Mouse (Mus musculus) stomach, embryonic 14.5 days (tissue): Measurements from ENCODE around the gene Secisbp2. TPM values are rescaled to one million over a fixed set of nuclear protein-coding genes. Genes with fewer than 3 reads are reported as not detected.
"Not testable (repeated sequence)": the region's sequence is repeated elsewhere in the genome, so short reads cannot be mapped to it uniquely, and the experiment has no call there.

ENCODE experiments used
- ATAC-seq: fragments of 200-750 bp; cut with Nextera tagmentation; 2 replicates; pipeline ENCODE4 v1.8.0; 2017; ENCODE audit warnings: low read depth, moderate TSS enrichment; ENCODE audit not compliant: insufficient number of reproducible peaks, insufficient read depth, low FRiP score
- H3K27ac ChIP-seq: fragments of 300-500 bp; sonication (generic); 2 replicates; pipeline ENCODE4 v1.5.1; 2014; ENCODE audit warnings: mild to moderate bottlenecking, low read length, moderate library complexity, mixed read lengths
- H3K27me3 ChIP-seq: fragments of 300-500 bp; sonication (generic); 2 replicates; pipeline ENCODE4 v1.6.1; 2014; ENCODE audit warnings: low read length, control low read depth, mixed read lengths; ENCODE audit not compliant: control insufficient read depth, insufficient read depth
- H3K36me3 ChIP-seq: fragments of 300-500 bp; sonication (generic); 2 replicates; pipeline ENCODE4 v1.6.1; 2014; ENCODE audit warnings: mild to moderate bottlenecking, control low read depth, low read length, moderate library complexity, mixed read lengths; ENCODE audit not compliant: control insufficient read depth, insufficient read depth
- H3K4me1 ChIP-seq: fragments of 300-500 bp; sonication (generic); 2 replicates; pipeline ENCODE4 v1.6.1; 2014; ENCODE audit warnings: low read length, control low read depth, mixed read lengths; ENCODE audit not compliant: control insufficient read depth, insufficient read depth
- H3K4me2 ChIP-seq: fragments of 300-500 bp; sonication (generic); replicated peaks from 2 replicates; pipeline ENCODE4 v1.6.1; 2014; ENCODE audit warnings: low read depth, low read length, control low read depth
- H3K4me3 ChIP-seq: fragments of 300-500 bp; sonication (generic); 2 replicates; pipeline ENCODE4 v1.5.1; 2014; ENCODE audit warnings: low read depth, low read length, control low read depth
- H3K9ac ChIP-seq: fragments of 300-500 bp; sonication (generic); replicated peaks from 2 replicates; pipeline ENCODE4 v1.6.1; 2014; ENCODE audit warnings: low read depth, mild to moderate bottlenecking, control low read depth, low read length, moderate library complexity, mixed read lengths
- H3K9me3 ChIP-seq: fragments of 300-500 bp; sonication (generic); 2 replicates; pipeline ENCODE4 v1.6.1; 2016; ENCODE audit warnings: low read depth, low read length, control low read depth; ENCODE audit not compliant: control insufficient read depth
- WGBS: fragments of 180-500 bp; shearing (Covaris S2); extraction: QIAGEN DNeasy Blood & Tissue Kit; methylation state at CpG from one replicate; pipeline ENCODE4 v1.1.7; 2014; 5-methylcytosine and 5-hydroxymethylcytosine counted together
- polyA plus RNA-seq: library from polyadenylated mRNA; unstranded; fragments of >200 nt; fragmentation: Nextera tagmentation; extraction: Ambion mirVana; gene quantifications from 2 replicates; pipeline ENCODE4 v1.2.1, GENCODE M21; 2014

Secisbp2 gene
- polyA plus RNA-seq, 1 experiment from 2014 or later: 35.3 TPM

- 80% methylated on average over 5 of the region's 5 CpGs for WGBS
- Histone ChIP-seq H3K27me3 (no peaks in the 10 kb centered on the region), H3K27ac (no peak overlapping the region), H3K4me1 (no peaks in the 10 kb centered on the region), H3K4me2 (no peak overlapping the region), H3K36me3 (no peaks in the 10 kb centered on the region), H3K9ac (no peak overlapping the region), H3K4me3 (no peak overlapping the region), H3K9me3 (no peaks in the 10 kb centered on the region)
- no peak for ATAC-seq
Measured at GRCm38 (mm10) chr13:51632560-51633218, 18.8 kb upstream of the Secisbp2 start.

- 69% methylated on average over 3 of the region's 9 CpGs for WGBS
- not testable (repeated sequence) for H3K9me3 ChIP-seq, H3K4me3 ChIP-seq, H3K27ac ChIP-seq, H3K4me1 ChIP-seq, ATAC-seq, H3K4me2 ChIP-seq, H3K9ac ChIP-seq, H3K27me3 ChIP-seq, H3K36me3 ChIP-seq
Measured at GRCm38 (mm10) chr13:51635384-51635783, 16.1 kb upstream of the Secisbp2 start.

DNA sequence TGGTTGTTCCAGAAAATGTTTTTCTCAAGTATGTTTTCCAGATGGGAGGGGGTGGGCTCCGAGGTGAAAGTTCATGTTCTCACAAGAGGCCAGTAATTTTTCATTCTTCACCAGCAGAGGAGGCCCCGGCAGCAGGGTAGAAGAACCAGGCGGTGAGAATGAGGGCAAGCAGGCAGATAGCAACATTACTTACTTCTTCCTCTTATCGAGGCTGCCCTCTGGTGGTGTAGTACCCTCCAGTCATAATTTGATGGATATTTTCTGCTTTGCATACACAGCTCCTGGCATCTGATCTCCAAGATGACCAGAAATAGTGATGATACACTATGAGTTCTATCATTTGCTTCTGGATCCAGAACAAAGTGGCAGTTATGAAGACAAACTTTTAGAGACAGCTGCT, 12.5 kb upstream of the Secisbp2 start:
- no peak for ATAC-seq
- 78% methylated on average over 4 of the region's 4 CpGs for WGBS
- Histone ChIP-seq H3K36me3 (no peaks in the 10 kb centered on the region), H3K27me3 (no peaks in the 10 kb centered on the region), H3K9me3 (no peaks in the 10 kb centered on the region), H3K4me1 (0 out of 2 replicates have a peak, but pooled peaks cover 3% of the 10 kb centered on the region), H3K4me2 (no peak overlapping the region), H3K4me3 (no peak overlapping the region), H3K27ac (no peak overlapping the region), H3K9ac (no peak overlapping the region)

- Histone ChIP-seq H3K4me1 (0 out of 2 replicates have a peak, but pooled peaks cover 3% of the 10 kb centered on the region), H3K36me3 (no peaks in the 10 kb centered on the region), H3K9me3 (no peaks in the 10 kb centered on the region), H3K4me3 (no peak overlapping the region), H3K4me2 (no peak overlapping the region), H3K27me3 (no peaks in the 10 kb centered on the region), H3K27ac (no peak overlapping the region), H3K9ac (no peak overlapping the region)
- ATAC-seq: no peak
- 84% methylated on average over 3 of the region's 3 CpGs for WGBS
Measured at GRCm38 (mm10) chr13:51641424-51641823, 10.1 kb upstream of the Secisbp2 start.

- 36% methylated on average over 11 of the region's 11 CpGs for WGBS
- ATAC-seq: no peak
- Histone ChIP-seq H3K4me2 (no peak overlapping the region), H3K9me3 (no peaks in the 10 kb centered on the region), H3K4me3 (no peak overlapping the region), H3K4me1 (peaks cover 10% of the 10 kb centered on the region; the same call in 1 of the 2 replicates), H3K36me3 (no peaks in the 10 kb centered on the region), H3K27me3 (no peaks in the 10 kb centered on the region), H3K27ac (no peak overlapping the region), H3K9ac (no peak overlapping the region)
Measured at GRCm38 (mm10) chr13:51642171-51642778, 9.2 kb upstream of the Secisbp2 start.

GRCm38 (mm10) chr13:51643924-51644828, 7.3 kb upstream of the Secisbp2 start:
- Histone ChIP-seq H3K4me3 (peak overlapping the region; percentile 81), H3K4me2 (peak overlapping the region; percentile 42), H3K27ac (peak overlapping the region; percentile 3; the same call in 1 of the 2 replicates), H3K9ac (no peak overlapping the region), H3K36me3 (no peaks in the 10 kb centered on the region), H3K27me3 (no peaks in the 10 kb centered on the region), H3K9me3 (no peaks in the 10 kb centered on the region), H3K4me1 (peaks cover 22% of the 10 kb centered on the region)
- 51% methylated on average over 20 of the region's 20 CpGs for WGBS
- ATAC-seq: no peak

GRCm38 (mm10) chr13:51644829-51645789, 6.4 kb upstream of the Secisbp2 start, which contains the start of gene Cks2:
Gene Cks2, plus strand, starts transcription at chr13:51645232.
- Histone ChIP-seq H3K36me3 (no peaks in the 10 kb centered on the region), H3K27ac (peak within 1 kb of the TSS; percentile 80), H3K4me3 (peak within 1 kb of the TSS; percentile 81), H3K27me3 (no peaks in the 10 kb centered on the region), H3K4me2 (peak within 1 kb of the TSS; percentile 79), H3K4me1 (peaks cover 22% of the 10 kb centered on the region), H3K9ac (peak within 1 kb of the TSS; percentile 80), H3K9me3 (no peaks in the 10 kb centered on the region)
- ATAC-seq: peak; percentile 98
- WGBS: under 1% methylated on average over 83 of the region's 83 CpGs
